Mouse (Mus musculus) myocyte (in vitro differentiated cells): ENCODE results near the gene Map4k3. TPM values are rescaled to one million over a fixed set of nuclear protein-coding genes. Genes with fewer than 3 reads are reported as not detected.

Source experiments
- H3K27me3 ChIP-seq: one replicate; pipeline ENCODE4 v1.6.1; 2011; ENCODE audit not compliant: control insufficient read depth, insufficient read depth, insufficient read length
- H3K36me3 ChIP-seq: one replicate; pipeline ENCODE4 v1.6.1; 2011; ENCODE audit not compliant: control insufficient read depth, insufficient read depth
- H3K4me2 ChIP-seq: one replicate; pipeline ENCODE4 v1.6.1; 2011; ENCODE audit warnings: low read depth, control low read depth
- H3K4me3 ChIP-seq: one replicate; pipeline ENCODE4 v1.5.1; 2011; ENCODE audit warnings: mild to moderate bottlenecking, control low read depth, moderate library complexity
- H3K79me2 ChIP-seq: one replicate; pipeline ENCODE4 v1.6.1; 2011; ENCODE audit not compliant: control insufficient read depth, insufficient read depth
- H3ac ChIP-seq: one replicate; pipeline ENCODE4 v1.6.1; 2011; ENCODE audit not compliant: control insufficient read depth, insufficient read length
- CEBPB ChIP-seq: IDR thresholded peaks from 2 replicates; pipeline ENCODE4 v1.6.1; 2011; ENCODE audit warnings: mild to moderate bottlenecking, moderate library complexity; ENCODE audit not compliant: poor library complexity, insufficient read depth, severe bottlenecking
- E2F4 ChIP-seq: IDR thresholded peaks from one replicate; pipeline ENCODE4 v1.6.1; 2011; ENCODE audit warnings: mild to moderate bottlenecking, control low read depth, moderate library complexity; ENCODE audit not compliant: insufficient read depth
- MAX ChIP-seq: IDR thresholded peaks from one replicate; pipeline ENCODE4 v1.6.1; 2011; ENCODE audit warnings: low read depth, mild to moderate bottlenecking, control low read depth
- MYOD1 ChIP-seq, 3 experiments: IDR thresholded peaks; one replicate each; pipeline ENCODE4 v1.6.1; 2011; ENCODE audit warnings: control low read depth in 2 of 3, low read depth in 2 of 3, mild to moderate bottlenecking in 2 of 3, moderate library complexity in 1 of 3; ENCODE audit not compliant: insufficient read length in 2 of 3, control insufficient read depth in 1 of 3
- MYOG ChIP-seq, 3 experiments: IDR thresholded peaks; one replicate each; pipeline ENCODE4 v1.6.1; 2011; ENCODE audit warnings: control low read depth in 2 of 3, low read depth in 2 of 3, mild to moderate bottlenecking in 2 of 3; ENCODE audit not compliant: insufficient read length in 2 of 3, control insufficient read depth in 1 of 3, insufficient read depth in 1 of 3
- POLR2A ChIP-seq: IDR thresholded peaks from one replicate; pipeline ENCODE4 v1.6.1; 2011; ENCODE audit warnings: low read depth, mild to moderate bottlenecking, control low read depth, moderate library complexity; ENCODE audit not compliant: insufficient read length
- POLR2AphosphoS2 ChIP-seq: IDR thresholded peaks from one replicate; pipeline ENCODE4 v1.6.1; 2011; ENCODE audit warnings: low read depth, control low read depth; ENCODE audit not compliant: insufficient read length
- REST ChIP-seq: IDR thresholded peaks from one replicate; pipeline ENCODE4 v1.6.1; 2011; ENCODE audit warnings: mild to moderate bottlenecking, control low read depth, moderate library complexity; ENCODE audit not compliant: insufficient read depth, insufficient read length
- SRF ChIP-seq: IDR thresholded peaks from one replicate; pipeline ENCODE4 v1.6.1; 2011; ENCODE audit warnings: low read depth; ENCODE audit not compliant: control insufficient read depth, insufficient read length
- TCF12 ChIP-seq: IDR thresholded peaks from one replicate; pipeline ENCODE4 v1.6.1; 2011; ENCODE audit warnings: mild to moderate bottlenecking, control low read depth; ENCODE audit not compliant: poor library complexity, insufficient read depth, severe bottlenecking
- TCF3 ChIP-seq: IDR thresholded peaks from one replicate; pipeline ENCODE4 v1.6.1; 2011; ENCODE audit warnings: low read depth, control low read depth; ENCODE audit not compliant: insufficient read length
- USF1 ChIP-seq: IDR thresholded peaks from one replicate; pipeline ENCODE4 v1.6.1; 2011; ENCODE audit warnings: low read depth, mild to moderate bottlenecking, control low read depth, moderate library complexity
- polyA plus RNA-seq: library from polyadenylated mRNA; unstranded; fragments of >200 nt; fragmentation: generic; extraction: Trizol; gene quantifications from one replicate; pipeline ENCODE4 v1.2.1, GENCODE M21; 2012; ENCODE audit warnings: missing spikeins

Map4k3 gene
- polyA plus RNA-seq, 1 experiment, result 2.8 TPM

DNA sequence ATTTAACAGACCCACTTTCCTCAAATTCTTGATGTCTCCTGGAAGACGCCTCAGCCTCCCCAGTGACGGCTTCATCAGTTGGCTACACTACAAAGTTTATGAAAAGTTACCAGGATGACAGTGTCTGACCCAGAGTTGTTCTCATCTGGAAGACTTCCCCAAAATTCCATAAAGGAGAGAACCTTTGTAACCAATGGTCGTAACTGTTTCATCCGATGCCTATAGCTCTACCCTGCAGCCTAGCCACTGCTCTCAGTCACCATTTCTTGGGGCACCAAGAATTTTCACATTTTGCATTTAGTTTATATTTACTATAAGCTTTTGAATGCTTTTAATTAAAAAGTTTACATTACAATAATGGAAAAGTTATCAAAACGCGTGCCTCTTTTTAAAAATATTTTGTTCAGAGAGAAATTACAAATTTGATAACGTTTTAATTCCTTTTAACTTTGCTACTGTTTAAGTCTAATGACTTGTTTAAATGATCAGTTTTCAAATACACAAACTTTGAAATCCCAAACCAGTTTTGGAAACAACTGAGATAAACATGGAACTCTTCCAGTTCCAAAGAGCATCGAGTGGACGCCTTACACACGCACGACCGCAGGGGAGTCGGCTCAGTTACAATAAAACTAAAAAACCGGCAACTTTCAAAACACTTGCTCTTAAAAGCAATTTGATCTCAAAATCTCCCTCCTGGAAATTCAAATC lies 83.1 kb downstream of the Map4k3 start:
- no peak overlapping the region for H3K4me2 ChIP-seq
- H3ac ChIP-seq, result no peak overlapping the region
- no peak for TF ChIP-seq CEBPB
- no peak for TF ChIP-seq TCF12
- no peak for TF ChIP-seq POLR2A
- TF ChIP-seq E2F4, result no peak
- TF ChIP-seq USF1, result no peak
- no peak for TF ChIP-seq MYOD1 (IDR thresholded peaks at IDR 0.05; ENCODE audit: control insufficient read depth in 1 of 3, insufficient read length in 2 of 3, low read depth in 2 of 3)
- no peak for TF ChIP-seq SRF
- TF ChIP-seq MAX, result no peak
- no peak for TF ChIP-seq POLR2AphosphoS2
- TF ChIP-seq REST, result no peak
- no peak for TF ChIP-seq MYOG (IDR thresholded peaks at IDR 0.05; ENCODE audit: control insufficient read depth in 1 of 3, insufficient read depth in 1 of 3, insufficient read length in 2 of 3, low read depth in 2 of 3)
- no peaks in the 10 kb centered on the region for H3K27me3 ChIP-seq
- H3K4me3 ChIP-seq, result no peak overlapping the region
- H3K79me2 ChIP-seq, result no peaks in the 10 kb centered on the region
- peaks cover 16% of the 10 kb centered on the region for H3K36me3 ChIP-seq

DNA sequence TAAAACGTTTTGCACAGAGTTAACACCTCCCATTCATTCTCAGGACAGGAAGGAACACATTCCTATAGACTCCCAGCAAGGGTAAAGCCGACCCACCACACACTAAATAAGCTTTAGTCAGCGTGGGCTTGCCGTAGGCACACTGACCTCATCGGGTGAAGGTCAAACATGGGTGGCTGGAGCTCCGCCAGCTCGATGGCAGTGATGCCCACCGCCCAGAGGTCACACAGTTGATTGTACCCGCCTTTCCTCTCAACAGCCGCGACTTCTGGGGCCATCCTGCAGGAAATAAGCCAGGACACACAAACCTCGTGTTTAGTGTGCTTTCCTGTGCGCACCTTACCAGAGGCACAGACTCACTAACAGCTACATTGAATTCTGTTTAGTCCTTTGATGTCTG lies 83.7 kb downstream of the Map4k3 start:
- H3ac ChIP-seq, result no peak overlapping the region
- H3K36me3 ChIP-seq, result peaks cover 16% of the 10 kb centered on the region
- H3K4me3 ChIP-seq, result no peak overlapping the region
- H3K27me3 ChIP-seq, result no peaks in the 10 kb centered on the region
- H3K4me2 ChIP-seq, result no peak overlapping the region
- TF ChIP-seq POLR2AphosphoS2, result no peak
- no peak for TF ChIP-seq TCF3
- TF ChIP-seq CEBPB, result no peak
- TF ChIP-seq MYOD1 (IDR thresholded peaks at IDR 0.05; ENCODE audit: control insufficient read depth in 1 of 3, insufficient read length in 2 of 3, low read depth in 2 of 3), result no peak
- TF ChIP-seq SRF, result no peak
- no peak for TF ChIP-seq MYOG (IDR thresholded peaks at IDR 0.05; ENCODE audit: control insufficient read depth in 1 of 3, insufficient read depth in 1 of 3, insufficient read length in 2 of 3, low read depth in 2 of 3)
- TF ChIP-seq MAX, result no peak
- TF ChIP-seq POLR2A, result no peak
- no peak for TF ChIP-seq TCF12
- no peak for TF ChIP-seq E2F4
- no peak for TF ChIP-seq REST
- no peak for TF ChIP-seq USF1
- no peaks in the 10 kb centered on the region for H3K79me2 ChIP-seq

DNA sequence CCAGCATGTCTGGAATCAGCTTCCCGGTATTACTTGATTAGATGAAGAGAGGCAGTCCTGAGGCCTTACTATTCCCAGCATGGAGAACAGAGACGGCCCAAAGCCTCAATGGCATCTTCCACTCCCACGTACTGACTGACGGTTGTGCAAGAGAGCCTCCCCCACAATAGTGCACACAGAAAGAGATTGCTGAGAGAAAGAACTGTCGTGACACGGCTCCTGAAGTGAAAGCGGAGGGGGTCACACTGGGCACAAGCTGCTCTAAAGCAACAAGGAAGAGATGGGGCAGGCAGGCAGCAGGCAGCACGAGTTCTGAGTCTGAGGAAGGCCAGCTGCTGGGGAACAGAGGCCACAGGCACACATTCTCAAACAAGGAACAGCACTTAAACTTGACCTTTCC lies 90.2 kb downstream of the Map4k3 start:
- Histone ChIP-seq H3K4me2 (no peak overlapping the region), H3K79me2 (no peaks in the 10 kb centered on the region), H3K4me3 (no peak overlapping the region), H3K27me3 (no peaks in the 10 kb centered on the region), H3ac (no peak overlapping the region), H3K36me3 (peaks cover 8% of the 10 kb centered on the region)
- no peak for TF ChIP-seq MAX
- TF ChIP-seq USF1, result no peak
- TF ChIP-seq REST, result no peak
- TF ChIP-seq TCF3, result no peak
- TF ChIP-seq MYOG (IDR thresholded peaks at IDR 0.05; ENCODE audit: control insufficient read depth in 1 of 3, insufficient read depth in 1 of 3, insufficient read length in 2 of 3, low read depth in 2 of 3), result no peak
- no peak for TF ChIP-seq MYOD1 (IDR thresholded peaks at IDR 0.05; ENCODE audit: control insufficient read depth in 1 of 3, insufficient read length in 2 of 3, low read depth in 2 of 3)
- TF ChIP-seq POLR2AphosphoS2, result no peak
- TF ChIP-seq CEBPB, result no peak
- TF ChIP-seq E2F4, result no peak
- no peak for TF ChIP-seq SRF
- TF ChIP-seq TCF12, result no peak
- no peak for TF ChIP-seq POLR2A

DNA sequence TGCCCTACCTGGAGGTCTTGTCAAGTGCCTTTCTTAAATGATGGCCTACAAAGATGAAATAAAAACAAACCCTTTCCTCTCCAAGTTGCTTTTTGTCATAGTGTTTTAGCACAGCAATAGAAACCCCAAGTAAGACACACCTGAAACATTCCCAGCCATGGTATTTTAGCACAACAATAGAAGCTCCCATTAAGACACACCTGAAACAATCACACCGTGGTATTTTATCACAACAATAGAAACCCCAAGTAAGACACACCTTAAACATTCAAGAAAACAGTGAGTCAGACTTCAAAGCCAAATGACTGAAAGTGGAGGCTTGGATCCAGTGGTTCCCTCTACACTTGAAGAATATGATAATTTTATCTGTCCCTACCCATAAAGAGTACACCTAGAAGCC lies 92.5 kb downstream of the Map4k3 start:
- TF ChIP-seq POLR2AphosphoS2 (no peak), USF1 (no peak), REST (no peak), MYOG (IDR thresholded peaks at IDR 0.05; ENCODE audit: control insufficient read depth in 1 of 3, insufficient read depth in 1 of 3, insufficient read length in 2 of 3, low read depth in 2 of 3) (no peak), MYOD1 (IDR thresholded peaks at IDR 0.05; ENCODE audit: control insufficient read depth in 1 of 3, insufficient read length in 2 of 3, low read depth in 2 of 3) (no peak), SRF (no peak), MAX (no peak), TCF3 (no peak), TCF12 (no peak), CEBPB (no peak), E2F4 (no peak), POLR2A (no peak)
- Histone ChIP-seq H3K27me3 (no peaks in the 10 kb centered on the region), H3ac (no peak overlapping the region), H3K4me3 (no peak overlapping the region), H3K79me2 (no peaks in the 10 kb centered on the region), H3K4me2 (no peak overlapping the region), H3K36me3 (no peaks in the 10 kb centered on the region)

DNA sequence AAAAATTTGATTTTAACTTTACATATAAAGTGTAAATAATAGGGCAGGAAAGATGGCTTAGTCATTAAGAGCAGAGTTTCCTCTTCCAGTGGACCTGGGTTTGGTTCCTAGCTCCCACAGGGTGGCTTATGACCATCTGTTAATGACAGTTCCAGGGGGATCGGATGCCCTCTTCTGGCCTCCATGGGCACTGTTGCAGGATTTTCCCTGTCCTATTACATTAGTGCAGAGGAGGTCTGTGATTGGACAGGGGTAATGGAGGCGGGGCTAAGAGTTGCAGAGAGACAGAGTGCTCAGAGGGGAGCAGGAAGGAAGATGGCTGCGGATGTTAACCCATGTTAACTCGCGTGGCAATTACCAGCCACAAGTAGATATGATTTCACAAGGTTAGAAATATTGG lies 95.4 kb downstream of the Map4k3 start:
- Histone ChIP-seq H3K4me2 (no peak overlapping the region), H3K79me2 (no peaks in the 10 kb centered on the region), H3K27me3 (no peaks in the 10 kb centered on the region), H3K4me3 (no peak overlapping the region), H3K36me3 (no peaks in the 10 kb centered on the region), H3ac (no peak overlapping the region)
- TF ChIP-seq POLR2AphosphoS2, result no peak
- no peak for TF ChIP-seq MAX
- no peak for TF ChIP-seq POLR2A
- TF ChIP-seq E2F4, result no peak
- no peak for TF ChIP-seq USF1
- TF ChIP-seq TCF3, result no peak
- no peak for TF ChIP-seq CEBPB
- no peak for TF ChIP-seq TCF12
- TF ChIP-seq MYOD1 (IDR thresholded peaks at IDR 0.05; ENCODE audit: control insufficient read depth in 1 of 3, insufficient read length in 2 of 3, low read depth in 2 of 3), result no peak
- no peak for TF ChIP-seq REST
- no peak for TF ChIP-seq SRF
- TF ChIP-seq MYOG (IDR thresholded peaks at IDR 0.05; ENCODE audit: control insufficient read depth in 1 of 3, insufficient read depth in 1 of 3, insufficient read length in 2 of 3, low read depth in 2 of 3), result no peak
